Mouse (Mus musculus): ENCODE data around the gene Mgat4b. TPM values are rescaled to one million over a fixed set of nuclear protein-coding genes. Genes with fewer than 3 reads are reported as not detected.
A peak's percentile ranks its signal among the peaks of the same experiment; 100 is the strongest.
"Not testable (repeated sequence)": the region's sequence is repeated elsewhere in the genome, so short reads cannot be mapped to it uniquely, and the experiment has no call there.

The Mgat4b gene
- polyA plus RNA-seq (2015; fragmentation: Nextera tagmentation; extraction: Ambion mirVana): 11.8 and 29.2 TPM in 2 replicates

- Histone ChIP-seq H3K9ac (ENCODE audit: low read length) (peak within 1 kb of the TSS; percentile 95), H3K4me3 (ENCODE audit: low read length) (peak within 1 kb of the TSS; percentile 85), H3K9me3 (replicated peaks; ENCODE audit: control insufficient read depth, low read length) (no peaks in the 10 kb centered on the region), H3K4me1 (ENCODE audit: control insufficient read depth, insufficient read depth, low read length) (peaks cover 37% of the 10 kb centered on the region), H3K27me3 (ENCODE audit: control insufficient read depth, insufficient read depth, low read length) (no peaks in the 10 kb centered on the region), H3K27ac (ENCODE audit: low read length) (peak within 1 kb of the TSS; percentile 98), H3K36me3 (ENCODE audit: control insufficient read depth, insufficient read depth) (peaks cover 22% of the 10 kb centered on the region), H3K4me2 (ENCODE audit: low read depth, low read length) (peak within 1 kb of the TSS; percentile 82)
- WGBS: under 1% methylated on average over 48 of the region's 48 CpGs
- peak; percentile 59 for ATAC-seq (replicated peaks; ENCODE audit: extremely low read depth, insufficient read depth, low FRiP score)
Observed at GRCm38 (mm10) chr11:50210505-50211151, at the start of gene Mgat4b, which contains the start of gene Sqstm1. Gene Mgat4b, plus strand, starts transcription at chr11:50210890. Gene Sqstm1, minus strand, starts transcription at chr11:50210827.

DNA sequence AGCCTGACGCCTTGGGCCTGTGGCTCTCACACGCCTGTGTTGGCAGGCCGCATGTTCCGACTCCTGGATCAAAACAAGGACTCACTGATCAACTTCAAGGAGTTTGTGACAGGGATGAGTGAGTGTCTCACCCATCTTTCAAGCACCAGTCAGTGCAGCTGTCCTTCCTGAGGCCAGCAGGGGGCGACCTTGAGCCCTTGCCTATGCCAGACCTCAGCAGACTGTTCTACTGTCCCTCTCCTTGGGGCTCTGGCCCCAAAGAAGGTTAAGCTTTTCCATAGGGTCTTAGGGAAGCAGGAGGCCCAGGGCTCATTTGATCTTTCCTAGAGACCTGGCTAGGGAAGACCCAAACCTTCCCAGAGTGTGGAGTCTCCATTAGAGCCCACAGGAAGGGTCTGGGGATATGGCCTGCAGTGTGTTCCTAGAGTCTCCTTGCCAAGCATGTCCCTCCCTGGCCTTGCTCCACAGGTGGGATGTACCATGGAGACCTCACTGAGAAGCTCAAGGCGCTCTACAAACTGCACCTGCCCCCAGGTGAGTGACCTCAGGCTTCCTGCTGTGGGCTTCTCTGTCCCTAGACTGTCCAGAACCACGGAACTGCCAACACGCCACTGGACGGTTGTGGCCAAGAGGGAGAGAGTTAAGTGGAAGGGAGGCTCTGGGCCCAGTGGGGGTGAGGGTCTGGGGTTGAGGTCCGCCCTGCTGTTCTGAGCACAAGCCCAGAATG, 48.9 kb upstream of the Mgat4b start:
- H3K4me2 ChIP-seq (ENCODE audit: low read depth, low read length): no peak overlapping the region
- H3K4me1 ChIP-seq (ENCODE audit: control insufficient read depth, insufficient read depth, low read length): no peaks in the 10 kb centered on the region
- H3K4me3 ChIP-seq (ENCODE audit: low read length): no peak overlapping the region
- H3K27ac ChIP-seq (ENCODE audit: low read length): no peak overlapping the region
- no peaks in the 10 kb centered on the region for H3K27me3 ChIP-seq (ENCODE audit: control insufficient read depth, insufficient read depth, low read length)
- no peak overlapping the region for H3K9ac ChIP-seq (ENCODE audit: low read length)
- no peaks in the 10 kb centered on the region for H3K9me3 ChIP-seq (replicated peaks; ENCODE audit: control insufficient read depth, low read length)
- H3K36me3 ChIP-seq (ENCODE audit: control insufficient read depth, insufficient read depth): peaks cover 36% of the 10 kb centered on the region
- 64% methylated on average over 10 of the region's 10 CpGs for WGBS
- ATAC-seq (replicated peaks; ENCODE audit: extremely low read depth, insufficient read depth, low FRiP score): no peak

DNA sequence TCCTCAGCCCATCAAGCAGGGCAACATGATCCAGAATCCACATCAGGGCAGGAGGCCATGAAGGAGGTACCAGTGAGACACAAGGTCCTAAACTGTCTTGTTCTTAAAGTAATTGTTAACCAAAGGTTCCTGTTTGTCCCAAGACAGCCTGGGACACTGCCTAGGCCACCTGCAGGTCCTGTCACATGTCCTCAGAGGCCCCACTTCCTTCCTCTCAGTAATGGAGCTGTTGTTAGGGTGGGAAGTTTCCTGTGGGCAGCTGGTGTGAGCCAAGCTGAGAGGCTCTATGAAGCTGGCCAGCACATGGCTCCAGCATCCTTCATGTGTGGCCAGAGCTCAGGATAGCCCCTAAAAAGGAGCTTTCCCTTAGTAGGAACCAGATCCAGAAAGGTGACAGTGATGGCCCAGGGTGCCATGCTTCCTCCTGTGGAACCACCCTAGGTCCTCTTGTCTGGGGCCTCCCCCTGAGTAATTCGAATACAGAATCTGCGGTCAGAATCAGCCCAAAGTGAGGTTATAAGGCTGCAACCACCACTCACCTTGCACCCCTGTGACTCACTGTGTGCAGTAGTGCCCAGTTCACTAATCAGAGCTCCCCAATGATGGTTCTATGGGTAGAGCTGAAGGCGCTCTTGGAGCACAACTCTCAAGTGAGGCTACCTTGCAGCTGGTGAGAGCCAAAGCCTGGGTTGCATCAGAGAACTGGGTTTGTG, 48.2 kb upstream of the Mgat4b start:
- WGBS: 91% methylated on average over 3 of the region's 3 CpGs
- Histone ChIP-seq H3K4me2 (ENCODE audit: low read depth, low read length) (no peak overlapping the region), H3K4me3 (ENCODE audit: low read length) (no peak overlapping the region), H3K9me3 (replicated peaks; ENCODE audit: control insufficient read depth, low read length) (no peaks in the 10 kb centered on the region), H3K4me1 (ENCODE audit: control insufficient read depth, insufficient read depth, low read length) (no peaks in the 10 kb centered on the region), H3K36me3 (ENCODE audit: control insufficient read depth, insufficient read depth) (peaks cover 29% of the 10 kb centered on the region), H3K27ac (ENCODE audit: low read length) (no peak overlapping the region), H3K9ac (ENCODE audit: low read length) (no peak overlapping the region), H3K27me3 (ENCODE audit: control insufficient read depth, insufficient read depth, low read length) (no peaks in the 10 kb centered on the region)
- 0 out of 2 replicates have a peak, but pooled peaks have one; percentile 29 for ATAC-seq (replicated peaks; ENCODE audit: extremely low read depth, insufficient read depth, low FRiP score)

- no peak overlapping the region for H3K9ac ChIP-seq (ENCODE audit: low read length)
- H3K27me3 ChIP-seq (ENCODE audit: control insufficient read depth, insufficient read depth, low read length): no peaks in the 10 kb centered on the region
- ATAC-seq (replicated peaks; ENCODE audit: extremely low read depth, insufficient read depth, low FRiP score): no peak
- H3K27ac ChIP-seq (ENCODE audit: low read length): no peak overlapping the region
- H3K4me1 ChIP-seq (ENCODE audit: control insufficient read depth, insufficient read depth, low read length): no peaks in the 10 kb centered on the region
- 85% methylated on average over 5 of the region's 5 CpGs for WGBS
- H3K4me3 ChIP-seq (ENCODE audit: low read length): no peak overlapping the region
- no peaks in the 10 kb centered on the region for H3K9me3 ChIP-seq (replicated peaks; ENCODE audit: control insufficient read depth, low read length)
- H3K4me2 ChIP-seq (ENCODE audit: low read depth, low read length): no peak overlapping the region
- H3K36me3 ChIP-seq (ENCODE audit: control insufficient read depth, insufficient read depth): peaks cover 38% of the 10 kb centered on the region
Observed at GRCm38 (mm10) chr11:50168352-50168751, 42.3 kb upstream of the Mgat4b start.

DNA sequence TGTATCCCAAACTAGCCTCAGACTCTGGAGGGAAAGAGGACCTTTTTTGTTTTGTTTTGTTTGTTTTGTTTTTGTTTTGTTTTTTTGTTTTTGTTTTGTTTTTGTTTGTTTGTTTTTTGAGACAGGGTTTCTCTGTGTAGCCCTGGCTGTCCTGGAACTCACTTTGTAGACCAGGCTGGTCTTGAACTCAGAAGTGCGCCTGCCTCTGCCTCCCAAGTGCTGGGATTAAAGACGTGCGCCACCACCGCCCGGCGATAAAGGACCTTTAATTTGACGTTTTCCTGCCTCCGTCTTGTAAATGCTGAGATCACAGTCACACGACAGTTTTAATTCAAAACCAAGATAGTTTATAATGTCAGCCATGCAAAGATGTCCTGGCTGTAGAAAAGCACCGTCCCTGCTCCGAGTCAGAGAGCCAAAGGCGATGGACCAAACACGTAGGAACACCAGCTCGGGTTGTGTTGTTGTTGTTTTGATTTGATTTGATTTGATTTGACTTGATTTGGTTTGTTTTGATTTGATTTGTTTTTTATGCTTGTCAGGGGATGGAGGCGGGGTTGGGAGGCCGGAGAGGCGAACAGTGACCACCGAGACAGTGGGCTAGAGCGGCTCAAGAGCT, 36.5 kb upstream of the Mgat4b start, which contains the start of gene Mrnip:
TSS of gene Mrnip (plus strand) at position 334 of the 619 bp plus-strand sequence.
- Histone ChIP-seq H3K4me2 (ENCODE audit: low read depth, low read length) (peak within 1 kb of the TSS; percentile 93), H3K4me3 (ENCODE audit: low read length) (peak within 1 kb of the TSS; percentile 77), H3K9ac (ENCODE audit: low read length) (peak within 1 kb of the TSS; percentile 80), H3K36me3 (ENCODE audit: control insufficient read depth, insufficient read depth) (peaks cover 12% of the 10 kb centered on the region), H3K27ac (ENCODE audit: low read length) (peak within 1 kb of the TSS; percentile 56)
- H3K4me1 ChIP-seq (ENCODE audit: control insufficient read depth, insufficient read depth, low read length); H3K9me3 ChIP-seq (replicated peaks; ENCODE audit: control insufficient read depth, low read length); H3K27me3 ChIP-seq (ENCODE audit: control insufficient read depth, insufficient read depth, low read length): not testable (repeated sequence)
- 5% methylated on average over 19 of the region's 19 CpGs for WGBS
- ATAC-seq (replicated peaks; ENCODE audit: extremely low read depth, insufficient read depth, low FRiP score): peak; percentile 14; the same call in 1 of the 2 replicates

DNA sequence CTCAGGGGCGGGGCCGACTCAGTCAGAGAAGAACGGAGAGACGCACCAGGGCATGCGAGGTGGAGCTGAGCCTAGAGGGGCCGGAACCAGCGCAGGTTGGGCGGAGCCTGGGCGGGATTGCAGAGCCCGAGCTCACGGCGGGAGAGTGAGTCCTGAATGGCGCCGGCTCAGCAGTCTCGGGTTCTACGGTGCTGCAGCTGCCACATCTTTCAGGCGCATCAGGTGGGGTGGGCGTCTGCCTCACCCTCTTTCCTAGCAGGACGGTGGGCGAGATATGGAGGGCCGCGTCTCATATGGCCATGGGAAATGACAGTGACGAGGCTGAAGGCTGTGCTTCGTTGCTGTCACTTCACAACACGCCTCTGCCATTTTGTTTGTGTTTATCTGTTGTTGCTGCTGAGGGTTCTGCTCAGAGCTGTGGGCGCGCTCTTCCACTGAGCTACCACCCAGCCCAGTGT, 35.9 kb upstream of the Mgat4b start:
- Histone ChIP-seq H3K27ac (ENCODE audit: low read length) (no peak overlapping the region), H3K4me2 (ENCODE audit: low read depth, low read length) (peak overlapping the region; percentile 93), H3K4me1 (ENCODE audit: control insufficient read depth, insufficient read depth, low read length) (peaks cover 6% of the 10 kb centered on the region; the same call in 1 of the 2 replicates), H3K9me3 (replicated peaks; ENCODE audit: control insufficient read depth, low read length) (no peaks in the 10 kb centered on the region), H3K27me3 (ENCODE audit: control insufficient read depth, insufficient read depth, low read length) (no peaks in the 10 kb centered on the region), H3K9ac (ENCODE audit: low read length) (peak overlapping the region; percentile 80), H3K36me3 (ENCODE audit: control insufficient read depth, insufficient read depth) (peaks cover 11% of the 10 kb centered on the region), H3K4me3 (ENCODE audit: low read length) (peak overlapping the region; percentile 77)
- WGBS: under 1% methylated on average over 26 of the region's 27 CpGs
- ATAC-seq (replicated peaks; ENCODE audit: extremely low read depth, insufficient read depth, low FRiP score): peak; percentile 99

DNA sequence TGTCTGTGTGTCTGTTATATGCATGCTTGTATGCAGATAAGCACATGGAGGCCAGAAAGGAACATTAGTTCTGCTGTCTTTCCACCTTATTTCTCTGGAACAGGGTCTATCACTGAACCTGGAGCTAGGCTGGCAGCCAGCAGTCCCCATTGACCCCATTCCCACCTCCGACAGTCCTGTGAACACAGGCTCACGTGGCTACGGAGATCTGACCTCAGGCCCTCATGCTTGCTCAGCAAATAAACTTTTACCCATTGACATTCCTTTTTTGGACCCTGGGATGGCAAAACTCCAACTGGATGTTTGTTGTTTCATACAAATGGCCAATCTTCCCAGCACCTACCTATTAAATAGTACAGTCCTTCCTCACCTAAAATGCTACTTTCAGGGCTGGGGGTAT, 34.3 kb upstream of the Mgat4b start:
- ATAC-seq (replicated peaks; ENCODE audit: extremely low read depth, insufficient read depth, low FRiP score): no peak
- no peaks in the 10 kb centered on the region for H3K27me3 ChIP-seq (ENCODE audit: control insufficient read depth, insufficient read depth, low read length)
- no peak overlapping the region for H3K4me2 ChIP-seq (ENCODE audit: low read depth, low read length)
- no peak overlapping the region for H3K27ac ChIP-seq (ENCODE audit: low read length)
- H3K4me3 ChIP-seq (ENCODE audit: low read length): no peak overlapping the region
- WGBS: 75% methylated on average over 3 of the region's 3 CpGs
- no peaks in the 10 kb centered on the region for H3K36me3 ChIP-seq (ENCODE audit: control insufficient read depth, insufficient read depth)
- H3K9ac ChIP-seq (ENCODE audit: low read length): no peak overlapping the region
- H3K4me1 ChIP-seq (ENCODE audit: control insufficient read depth, insufficient read depth, low read length): peaks cover 6% of the 10 kb centered on the region; the same call in 1 of the 2 replicates
- H3K9me3 ChIP-seq (replicated peaks; ENCODE audit: control insufficient read depth, low read length): no peaks in the 10 kb centered on the region

- Histone ChIP-seq H3K27me3 (ENCODE audit: control insufficient read depth, insufficient read depth, low read length) (no peaks in the 10 kb centered on the region), H3K36me3 (ENCODE audit: control insufficient read depth, insufficient read depth) (no peaks in the 10 kb centered on the region), H3K4me2 (ENCODE audit: low read depth, low read length) (no peak overlapping the region), H3K9me3 (replicated peaks; ENCODE audit: control insufficient read depth, low read length) (no peaks in the 10 kb centered on the region), H3K4me3 (ENCODE audit: low read length) (no peak overlapping the region), H3K27ac (ENCODE audit: low read length) (no peak overlapping the region), H3K4me1 (ENCODE audit: control insufficient read depth, insufficient read depth, low read length) (peaks cover 6% of the 10 kb centered on the region; the same call in 1 of the 2 replicates), H3K9ac (ENCODE audit: low read length) (no peak overlapping the region)
- no peak for ATAC-seq (replicated peaks; ENCODE audit: extremely low read depth, insufficient read depth, low FRiP score)
- WGBS: 67% methylated on average over 6 of the region's 6 CpGs
Observed at GRCm38 (mm10) chr11:50177111-50177510, 33.6 kb upstream of the Mgat4b start.

Measured in heart, embryonic 16.5 days (tissue).